Mouse (Mus musculus) inflammation-experienced regulatory T-cells, adult 6 months (primary cell): ENCODE data around the gene Arhgef10l. TPM values are rescaled to one million over a fixed set of nuclear protein-coding genes. Genes with fewer than 3 reads are reported as not detected.

Experiments used
- ATAC-seq: one replicate; pipeline ENCODE4 v1.8.0; 2017
- polyA plus RNA-seq, 3 experiments: library from polyadenylated mRNA; unstranded; fragments of 100-300 nt; shearing (Covaris generic); gene quantifications; one replicate each; pipeline ENCODE4 v1.2.1; 2017

Gene Arhgef10l
- polyA plus RNA-seq, 3 experiments from 2014 or later = 0.12 TPM; not detected in 2

- no peak for ATAC-seq
These were observed 35.1 kb downstream of the Arhgef10l start for GRCm38 (mm10) chr4:140630651-140631241.

GRCm38 (mm10) chr4:140630136-140630535, 35.7 kb downstream of the Arhgef10l start:
- ATAC-seq = no peak

GRCm38 (mm10) chr4:140628971-140629370, 36.8 kb downstream of the Arhgef10l start:
- no peak for ATAC-seq

DNA sequence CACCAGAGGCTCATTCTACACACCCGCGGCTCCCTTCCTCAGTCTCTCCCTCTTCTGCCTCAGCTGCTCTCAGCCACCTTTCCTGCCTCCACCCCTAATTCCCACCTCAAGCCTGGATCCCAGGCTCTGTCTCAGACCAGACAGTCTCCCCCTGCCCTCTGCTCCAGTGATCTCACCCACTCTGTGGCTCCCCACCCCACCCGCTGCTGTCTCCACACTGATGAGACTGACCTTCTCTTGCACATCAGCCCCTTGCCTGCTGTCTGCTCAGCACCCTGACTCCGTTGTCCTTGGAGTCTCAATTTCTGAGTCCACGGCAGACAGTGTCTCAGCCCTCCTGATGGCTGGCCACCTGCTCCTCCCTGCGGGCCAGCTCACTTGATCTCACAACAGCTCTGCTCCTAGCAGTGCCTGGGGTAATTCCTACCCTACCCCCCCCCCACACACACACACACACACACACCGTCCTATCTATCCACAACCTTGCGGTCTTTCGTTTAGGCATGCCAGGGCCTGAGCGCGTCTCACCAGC, 37.3 kb downstream of the Arhgef10l start:
- ATAC-seq = no peak

GRCm38 (mm10) chr4:140625651-140626525, 39.9 kb downstream of the Arhgef10l start:
- no peak for ATAC-seq

DNA sequence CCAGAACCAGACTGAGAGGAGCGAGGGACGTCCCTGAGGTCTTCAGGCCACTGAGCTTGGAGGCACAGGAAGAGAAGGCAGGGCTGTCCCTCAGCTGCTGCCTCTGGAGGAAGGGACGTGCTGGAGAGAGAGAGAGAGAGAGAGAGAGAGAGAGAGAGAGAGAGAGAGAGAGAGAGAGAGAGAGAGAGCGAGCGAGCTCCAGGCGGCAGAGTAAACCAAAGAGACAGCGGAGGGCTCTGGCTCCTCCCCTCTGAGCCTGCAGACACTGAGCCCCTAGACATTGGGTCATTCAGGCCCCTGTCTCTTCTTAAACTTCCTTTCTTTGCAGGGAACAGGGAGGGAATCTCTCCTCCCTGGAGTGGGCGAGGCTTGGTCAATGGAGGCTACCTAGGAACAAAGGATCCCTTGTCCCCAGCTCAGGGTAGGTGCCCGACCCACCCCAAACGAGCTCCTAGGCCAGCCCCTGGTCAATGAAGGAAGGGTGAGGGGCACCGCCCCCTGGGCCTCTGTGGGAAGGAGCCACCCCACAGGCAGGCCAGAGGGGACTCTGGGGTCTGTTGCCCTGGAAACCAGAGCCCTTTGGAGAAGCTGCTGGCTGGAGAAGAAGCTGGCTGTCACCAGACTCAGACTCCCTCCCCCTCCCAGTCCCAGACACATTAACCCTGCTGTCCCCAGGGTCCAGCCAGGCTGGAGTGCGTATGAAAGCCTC, 41.2 kb downstream of the Arhgef10l start:
- no peak for ATAC-seq

- no peak for ATAC-seq
These were observed 41.7 kb downstream of the Arhgef10l start for GRCm38 (mm10) chr4:140624087-140624467.

- no peak for ATAC-seq
These were observed 43.0 kb downstream of the Arhgef10l start for GRCm38 (mm10) chr4:140622819-140623218.

- ATAC-seq = no peak
These were observed 45.3 kb downstream of the Arhgef10l start for GRCm38 (mm10) chr4:140620496-140620895.

DNA sequence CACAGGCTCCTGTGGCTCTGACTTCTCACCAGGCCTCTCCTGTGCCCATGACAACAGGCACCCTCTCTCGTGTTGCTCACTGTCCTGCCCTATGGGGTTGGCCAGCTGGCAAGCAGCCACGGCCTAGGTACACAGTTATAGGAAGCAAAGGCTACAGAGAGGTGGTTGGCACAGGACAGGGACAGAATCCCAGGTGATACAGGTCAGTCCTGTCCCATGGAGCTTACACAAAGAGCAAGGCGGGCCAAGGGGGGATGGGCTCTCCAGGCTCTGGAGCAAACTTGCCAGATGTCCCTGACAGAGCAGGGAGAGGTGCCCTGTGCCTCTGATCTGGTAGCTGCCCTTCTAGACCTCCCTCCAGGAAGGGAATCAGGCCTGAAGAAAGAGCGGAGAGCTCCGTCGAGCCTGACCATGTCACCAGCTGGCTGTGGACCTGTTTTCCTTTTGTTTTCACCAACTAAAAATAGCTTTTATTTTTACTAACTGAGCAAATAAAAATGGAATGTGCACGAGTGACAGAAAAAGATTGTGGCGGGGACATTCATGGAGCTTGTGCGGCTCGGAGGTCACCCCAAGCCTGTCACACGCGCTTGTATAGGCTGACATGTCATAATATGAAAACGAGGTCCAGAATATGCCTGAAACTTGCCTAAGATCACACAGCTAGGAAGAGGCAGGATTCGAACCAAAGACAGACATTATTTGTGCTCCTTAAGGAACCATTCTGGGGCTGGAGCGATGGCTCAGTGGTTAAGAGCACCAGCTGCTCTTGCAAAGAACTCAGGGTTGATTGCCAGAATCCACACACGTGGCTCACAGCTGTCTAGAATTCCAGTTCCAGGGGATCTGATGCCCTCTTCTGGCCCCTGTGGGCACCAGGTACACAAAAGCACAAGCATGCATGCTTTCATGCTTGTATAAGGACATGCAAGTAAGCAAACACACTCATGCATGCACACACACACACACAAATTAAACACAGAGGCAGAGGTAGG, 48.1 kb downstream of the Arhgef10l start:
- no peak for ATAC-seq

GRCm38 (mm10) chr4:140616894-140617293, 48.9 kb downstream of the Arhgef10l start:
- ATAC-seq = no peak

DNA sequence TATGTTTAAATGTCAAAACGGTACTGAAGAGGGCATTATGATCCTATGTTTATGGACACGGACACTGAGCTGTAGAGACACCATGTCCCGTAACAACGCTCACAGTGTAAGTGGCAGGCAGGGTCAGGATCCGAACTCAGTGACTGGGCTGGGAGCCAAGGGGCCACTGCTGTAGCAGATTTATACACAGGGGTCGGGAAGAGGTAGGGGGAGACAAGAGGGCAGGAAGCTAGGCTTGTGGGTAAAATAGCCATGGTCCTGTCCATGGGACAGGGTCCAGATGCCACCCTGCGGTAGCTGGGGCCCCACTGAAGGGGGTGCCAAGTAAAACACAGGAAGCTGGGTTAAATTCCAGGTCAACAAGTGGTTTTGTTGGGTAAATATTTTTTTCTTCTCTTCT, 49.6 kb downstream of the Arhgef10l start:
- no peak for ATAC-seq

GRCm38 (mm10) chr4:140615771-140616170, 50.0 kb downstream of the Arhgef10l start:
- ATAC-seq = no peak

DNA sequence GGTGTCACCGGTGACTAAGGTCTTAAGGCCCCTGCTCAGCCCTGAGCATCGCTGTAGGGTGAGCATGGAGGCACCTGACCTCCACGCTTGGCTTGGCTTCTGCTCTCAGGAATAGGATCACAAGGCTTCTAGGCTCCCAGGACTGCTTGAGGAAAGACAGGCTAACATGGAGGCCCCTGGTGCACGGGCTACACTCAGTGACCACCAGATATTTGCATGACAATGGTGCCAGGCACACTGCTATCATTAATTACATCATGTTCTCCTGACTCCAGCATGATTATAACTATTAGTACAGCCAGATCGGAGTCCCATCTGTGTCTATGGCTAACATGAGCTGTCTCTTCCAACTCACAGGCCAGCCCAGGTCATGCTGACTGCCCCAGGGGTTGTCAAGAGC, 51.3 kb downstream of the Arhgef10l start:
- no peak for ATAC-seq

GRCm38 (mm10) chr4:140614145-140614544, 51.7 kb downstream of the Arhgef10l start:
- ATAC-seq = no peak

DNA sequence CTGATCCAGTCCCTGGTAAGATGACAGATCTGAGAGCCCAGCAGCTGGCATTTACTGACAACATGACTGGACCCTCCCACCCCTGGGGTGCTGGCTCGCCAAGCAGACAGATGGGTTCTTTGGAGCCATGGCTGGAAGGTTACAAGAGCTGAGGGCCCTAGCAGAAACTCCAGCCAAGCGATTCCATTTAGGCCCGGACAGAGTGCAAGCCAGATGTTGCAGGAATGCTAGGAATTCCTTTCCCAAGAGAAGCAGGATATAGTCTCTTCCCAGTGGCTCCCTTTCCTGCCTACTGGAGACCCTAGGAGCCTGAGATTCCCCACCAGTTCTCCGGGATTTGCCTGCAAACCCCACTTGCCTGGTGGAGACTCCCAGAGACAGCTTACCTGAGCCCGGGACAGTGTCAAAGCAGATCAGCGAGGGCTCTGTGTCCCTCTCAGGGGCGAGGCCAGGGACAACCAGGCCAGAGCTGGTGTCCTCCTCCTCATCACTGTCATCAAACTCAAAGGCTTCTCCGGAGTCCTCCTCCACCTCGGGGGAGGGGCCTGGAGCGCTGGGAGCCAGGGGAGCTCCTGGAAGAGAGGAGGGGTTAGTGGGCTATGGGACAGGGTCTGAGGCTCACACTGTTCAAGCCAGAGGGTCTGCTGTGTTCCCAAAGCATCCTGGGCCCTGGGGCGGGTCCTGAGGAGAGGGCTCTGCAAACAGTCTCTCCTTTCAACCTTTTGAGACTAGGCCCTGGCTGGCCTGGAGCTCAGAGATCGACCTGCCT, 54.8 kb downstream of the Arhgef10l start:
- no peak for ATAC-seq

DNA sequence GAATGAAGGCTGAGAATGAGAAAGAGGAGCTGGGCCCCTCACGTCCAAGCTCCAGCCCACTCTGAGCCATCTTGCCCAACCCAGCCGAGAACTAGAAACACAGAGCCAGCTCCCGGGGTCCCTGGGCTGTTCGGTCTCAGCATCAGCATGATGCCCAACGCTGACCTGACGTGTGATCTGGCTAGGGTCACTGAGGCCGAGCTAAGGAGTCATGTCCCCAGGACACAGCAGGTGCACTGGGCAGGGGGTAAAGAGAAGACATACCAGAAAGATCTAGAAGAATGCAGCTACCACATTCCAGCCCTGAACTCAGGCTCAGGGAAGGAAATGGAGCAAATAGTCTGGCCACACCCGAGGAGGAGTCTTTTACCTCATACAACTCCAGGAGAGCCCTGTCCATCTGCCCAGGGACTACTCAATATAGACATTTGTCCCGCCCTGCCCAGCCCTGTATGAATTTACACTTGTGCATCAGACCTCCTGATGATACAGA, 57.5 kb downstream of the Arhgef10l start:
- ATAC-seq = no peak

DNA sequence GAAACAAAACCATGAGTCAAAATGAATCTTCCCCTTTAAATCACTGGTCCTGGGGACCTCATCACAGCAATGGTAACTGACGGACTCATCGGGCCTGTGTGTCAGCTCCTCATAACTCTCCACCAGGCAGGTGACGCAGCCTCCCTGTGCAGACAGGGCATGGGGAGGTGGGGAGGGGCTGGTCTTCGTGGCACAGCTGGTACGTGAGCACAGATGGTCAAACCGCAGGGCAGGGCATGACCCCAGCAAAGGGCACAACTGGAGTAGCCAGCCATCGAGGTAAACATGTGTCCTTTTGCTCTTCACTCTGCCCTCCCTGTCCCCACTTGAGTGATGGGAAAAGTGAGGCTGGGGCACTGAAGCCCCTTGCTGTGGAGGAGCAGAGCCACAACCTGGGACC, 59.0 kb downstream of the Arhgef10l start:
- no peak for ATAC-seq

DNA sequence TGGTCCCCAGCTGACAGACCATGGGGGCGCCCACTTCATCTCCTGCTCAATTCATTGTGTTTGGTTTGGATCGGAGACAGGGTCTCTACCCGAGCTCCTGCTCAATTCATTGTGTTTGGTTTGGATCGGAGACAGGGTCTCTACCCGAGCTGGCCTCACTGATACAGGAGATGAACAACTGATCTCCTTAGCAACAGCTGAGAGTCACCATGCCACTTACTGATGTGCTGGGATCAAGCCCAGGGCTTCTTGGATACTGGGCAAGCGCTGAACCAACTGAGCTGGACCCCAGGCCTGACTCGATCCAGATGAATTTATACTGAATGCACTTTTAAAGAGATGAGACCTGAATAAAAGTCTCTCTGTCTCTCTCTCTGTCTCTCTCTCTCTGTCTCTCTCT, 59.6 kb downstream of the Arhgef10l start:
- no peak for ATAC-seq

DNA sequence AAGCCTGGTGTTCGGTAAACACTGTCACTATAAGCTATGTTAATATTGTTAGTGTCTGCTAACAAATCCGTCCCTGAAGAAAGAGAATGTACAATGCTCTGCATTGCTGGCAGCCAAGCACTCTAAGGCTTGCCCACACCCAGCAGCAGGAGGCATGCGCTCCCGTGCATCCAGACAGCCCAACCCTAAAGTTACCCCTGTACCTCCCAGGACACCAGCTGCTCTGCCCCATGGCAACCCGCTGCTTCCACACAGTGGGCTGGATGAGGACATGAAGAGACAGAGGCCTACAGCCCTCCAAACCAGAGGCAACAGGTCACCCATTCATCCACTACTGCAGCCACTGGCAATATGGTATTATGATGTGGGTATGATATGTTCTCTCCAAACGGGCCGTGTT, 60.0 kb downstream of the Arhgef10l start:
- no peak for ATAC-seq

GRCm38 (mm10) chr4:140605247-140605646, 60.6 kb downstream of the Arhgef10l start:
- ATAC-seq = no peak
